Mouse (Mus musculus): ENCODE data around the gene Vars. TPM values are rescaled to one million over a fixed set of nuclear protein-coding genes. Genes with fewer than 3 reads are reported as not detected.

Vars gene
- polyA plus RNA-seq, 1 experiment from 2014 or later: 51.4 TPM

DNA sequence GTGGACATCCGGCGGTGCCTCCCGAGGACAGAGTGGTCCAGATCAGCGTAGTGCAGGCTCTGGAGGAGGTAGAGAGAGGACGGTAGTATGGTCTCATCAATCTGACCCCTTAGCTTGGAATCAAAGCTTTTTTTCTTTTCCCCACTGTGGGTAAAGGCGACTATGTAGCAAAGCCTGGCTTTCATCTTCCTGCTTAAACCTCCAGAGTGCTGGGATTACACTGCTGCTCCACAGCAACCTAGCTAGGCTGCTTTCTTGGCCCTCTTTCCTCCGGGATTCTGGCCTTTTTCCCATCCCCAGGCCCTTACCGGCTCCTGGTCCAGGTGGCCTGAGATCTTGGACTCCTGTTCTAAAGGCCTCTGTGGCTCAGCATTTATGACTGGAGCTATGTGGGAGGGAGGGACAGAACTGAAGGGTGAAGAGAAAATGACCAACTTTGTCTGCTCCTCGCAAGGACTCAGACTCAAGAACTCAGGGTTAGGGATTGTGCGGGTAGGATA is 63.6 kb downstream of the Vars start:
- peaks cover 22% of the 10 kb centered on the region for H3K4me1 ChIP-seq (ENCODE audit: control insufficient read depth, insufficient read depth, low read length)
- no peak overlapping the region for H3K4me3 ChIP-seq (ENCODE audit: low read depth, low read length)
- no peak for ATAC-seq (ENCODE audit: low read depth)
- peaks cover 9% of the 10 kb centered on the region for H3K36me3 ChIP-seq (ENCODE audit: control insufficient read depth, insufficient read depth, low read length)
- no peak overlapping the region for H3K27ac ChIP-seq (ENCODE audit: low read depth, low read length)
- no peaks in the 10 kb centered on the region for H3K9me3 ChIP-seq (ENCODE audit: control insufficient read depth, low read length)
- 42% methylated on average over 10 of the region's 10 CpGs for WGBS
- H3K4me2 ChIP-seq (ENCODE audit: low read depth, low read length): peak overlapping the region; percentile 40; the same call in 1 of the 2 replicates
- 0 out of 2 replicates have a peak, but pooled peaks cover 6% of the 10 kb centered on the region for H3K27me3 ChIP-seq (ENCODE audit: control insufficient read depth, insufficient read depth, low read length)
- H3K9ac ChIP-seq (replicated peaks; ENCODE audit: low read depth, low read length): no peak overlapping the region

DNA sequence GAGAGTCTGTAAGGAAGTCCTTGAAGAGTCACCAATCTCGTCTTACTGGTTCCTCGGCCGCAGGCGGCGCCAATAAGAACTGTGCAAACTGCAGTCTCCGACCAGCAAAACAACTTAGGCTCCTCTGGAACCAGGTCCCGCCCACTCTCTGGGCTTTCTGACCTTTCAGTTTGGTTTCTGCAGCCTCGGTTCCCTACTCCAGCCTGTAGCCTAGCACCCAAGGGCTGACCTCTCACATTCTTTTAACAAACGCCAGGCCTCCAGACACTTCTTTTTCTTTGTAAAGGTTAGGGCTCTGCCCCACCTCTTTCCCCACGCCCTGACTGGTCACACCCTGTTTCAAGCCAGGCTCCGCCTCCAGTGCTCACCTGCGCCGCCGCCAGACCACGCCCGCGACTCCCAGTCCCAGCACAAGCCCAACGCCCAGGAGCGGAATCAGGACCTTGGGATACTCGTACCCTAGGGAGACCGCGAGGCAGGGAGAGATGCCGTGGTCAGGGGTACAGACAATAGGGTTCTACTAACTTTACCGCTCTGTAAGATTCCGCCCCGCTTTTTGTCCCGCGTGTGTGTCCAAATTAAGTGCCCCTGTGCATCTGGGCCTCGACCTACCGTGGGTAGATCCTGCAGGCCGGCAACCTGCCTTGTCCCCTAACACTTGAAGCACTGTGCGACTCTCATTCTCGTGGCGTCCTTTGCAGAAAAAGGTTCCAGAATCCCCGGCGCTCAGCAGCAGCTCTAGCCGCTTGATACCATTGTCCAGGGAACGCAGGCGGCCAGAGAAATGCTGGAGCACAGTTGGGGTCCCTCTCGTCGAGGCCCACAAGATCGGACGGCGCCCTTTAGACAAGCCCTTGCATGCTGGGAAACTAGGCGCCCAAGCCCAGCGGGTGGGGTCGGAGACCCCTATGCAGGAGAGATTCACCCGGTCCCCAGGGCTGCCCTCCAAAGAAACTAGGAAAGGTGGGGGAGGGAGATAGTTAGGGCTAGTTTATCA is 64.5 kb downstream of the Vars start, which contains the start of gene Ly6g6c:
Ly6g6c (plus strand) TSS at position 438 of the 997 bp plus-strand sequence.
- peak within 1 kb of the TSS; percentile 40 for H3K4me2 ChIP-seq (ENCODE audit: low read depth, low read length)
- H3K36me3 ChIP-seq (ENCODE audit: control insufficient read depth, insufficient read depth, low read length): peaks cover 9% of the 10 kb centered on the region
- WGBS: 2% methylated on average over 48 of the region's 48 CpGs
- no peak within 1 kb of the TSS for H3K9ac ChIP-seq (replicated peaks; ENCODE audit: low read depth, low read length)
- 0 out of 2 replicates have a peak, but pooled peaks cover 6% of the 10 kb centered on the region for H3K27me3 ChIP-seq (ENCODE audit: control insufficient read depth, insufficient read depth, low read length)
- no peaks in the 10 kb centered on the region for H3K9me3 ChIP-seq (ENCODE audit: control insufficient read depth, low read length)
- H3K4me3 ChIP-seq (ENCODE audit: low read depth, low read length): 0 out of 2 replicates have a peak within 1 kb of the TSS, but pooled peaks have one; percentile 1
- ATAC-seq (ENCODE audit: low read depth): peak; percentile 30; the same call in 1 of the 2 replicates
- no peak within 1 kb of the TSS for H3K27ac ChIP-seq (ENCODE audit: low read depth, low read length)
- peaks cover 16% of the 10 kb centered on the region for H3K4me1 ChIP-seq (ENCODE audit: control insufficient read depth, insufficient read depth, low read length)

Other genes starting within 250 kb of the Vars start
- gene Cyp21a1, start 196.4 kb upstream of the Vars start, polyA plus RNA-seq (2014; fragmentation: Nextera tagmentation; extraction: Ambion mirVana): not detected in 2 replicates
- 30.5 and 37.7 TPM in 2 replicates for gene Stk19, start 164.0 kb upstream of the Vars start, polyA plus RNA-seq (2014; fragmentation: Nextera tagmentation; extraction: Ambion mirVana)
- gene Dxo, start 164.0 kb upstream of the Vars start, polyA plus RNA-seq (2014; fragmentation: Nextera tagmentation; extraction: Ambion mirVana): 59.4 and 67.7 TPM in 2 replicates
- gene Skiv2l, start 150.8 kb upstream of the Vars start, polyA plus RNA-seq (2014; fragmentation: Nextera tagmentation; extraction: Ambion mirVana): 46.2 and 57.7 TPM in 2 replicates
- gene Nelfe, start 150.6 kb upstream of the Vars start, polyA plus RNA-seq (2014; fragmentation: Nextera tagmentation; extraction: Ambion mirVana): 78.3 and 78.9 TPM in 2 replicates
- 1.3 and 2.0 TPM in 2 replicates for gene Cfb, start 138.5 kb upstream of the Vars start, polyA plus RNA-seq (2014; fragmentation: Nextera tagmentation; extraction: Ambion mirVana)
- gene Zbtb12, start 121.5 kb upstream of the Vars start, polyA plus RNA-seq (2014; fragmentation: Nextera tagmentation; extraction: Ambion mirVana): 2.2 and 2.3 TPM in 2 replicates
- not detected in 2 replicates for gene Gm20547, start 118.9 kb upstream of the Vars start, polyA plus RNA-seq (2014; fragmentation: Nextera tagmentation; extraction: Ambion mirVana)
- 1.5 and 2.1 TPM in 2 replicates for gene C2, start 102.7 kb upstream of the Vars start, polyA plus RNA-seq (2014; fragmentation: Nextera tagmentation; extraction: Ambion mirVana)
- 78.1 and 86.8 TPM in 2 replicates for gene Ehmt2, start 102.5 kb upstream of the Vars start, polyA plus RNA-seq (2014; fragmentation: Nextera tagmentation; extraction: Ambion mirVana)
- not detected in 2 replicates for gene Slc44a4, start 86.5 kb upstream of the Vars start, polyA plus RNA-seq (2014; fragmentation: Nextera tagmentation; extraction: Ambion mirVana)
- gene Neu1, start 69.7 kb upstream of the Vars start, polyA plus RNA-seq (2014; fragmentation: Nextera tagmentation; extraction: Ambion mirVana): 27.4 and 30.1 TPM in 2 replicates
- 0.27 and 0.35 TPM in 2 replicates for gene Hspa1b, start 41.7 kb upstream of the Vars start, polyA plus RNA-seq (2014; fragmentation: Nextera tagmentation; extraction: Ambion mirVana)
- gene Gm20481, start 31.1 kb upstream of the Vars start, polyA plus RNA-seq (2014; fragmentation: Nextera tagmentation; extraction: Ambion mirVana): not detected in 2 replicates
- 7.0 and 7.6 TPM in 2 replicates for gene Hspa1a, start 28.8 kb upstream of the Vars start, polyA plus RNA-seq (2014; fragmentation: Nextera tagmentation; extraction: Ambion mirVana)
- 1.6 and 2.8 TPM in 2 replicates for gene Hspa1l, start 28.3 kb upstream of the Vars start, polyA plus RNA-seq (2014; fragmentation: Nextera tagmentation; extraction: Ambion mirVana)
- 89.1 and 89.5 TPM in 2 replicates for gene Lsm2, start 19.1 kb upstream of the Vars start, polyA plus RNA-seq (2014; fragmentation: Nextera tagmentation; extraction: Ambion mirVana)
- gene Vwa7, start 15.6 kb downstream of the Vars start, polyA plus RNA-seq (2014; fragmentation: Nextera tagmentation; extraction: Ambion mirVana): 0.11 and 0.15 TPM in 2 replicates
- 2.1 and 2.2 TPM in 2 replicates for gene Sapcd1, start 27.0 kb downstream of the Vars start, polyA plus RNA-seq (2014; fragmentation: Nextera tagmentation; extraction: Ambion mirVana)
- gene Msh5, start 45.8 kb downstream of the Vars start, polyA plus RNA-seq (2014; fragmentation: Nextera tagmentation; extraction: Ambion mirVana): 1.9 and 2.2 TPM in 2 replicates
- 13.3 and 37.0 TPM in 2 replicates for gene Clic1, start 49.0 kb downstream of the Vars start, polyA plus RNA-seq (2014; fragmentation: Nextera tagmentation; extraction: Ambion mirVana)
- gene Ddah2, start 58.0 kb downstream of the Vars start, polyA plus RNA-seq (2014; fragmentation: Nextera tagmentation; extraction: Ambion mirVana): 269 and 303 TPM in 2 replicates
- not detected in 2 replicates for gene Ly6g6c, start 64.4 kb downstream of the Vars start, polyA plus RNA-seq (2014; fragmentation: Nextera tagmentation; extraction: Ambion mirVana)
- gene Mpig6b, start 65.2 kb downstream of the Vars start, polyA plus RNA-seq (2014; fragmentation: Nextera tagmentation; extraction: Ambion mirVana): 0.12 and 0.15 TPM in 2 replicates
- gene Ly6g6e, start 75.9 kb downstream of the Vars start, polyA plus RNA-seq (2014; fragmentation: Nextera tagmentation; extraction: Ambion mirVana): 0.46 and 0.66 TPM in 2 replicates
- 0.84 and 1.8 TPM in 2 replicates for gene Ly6g6d, start 77.1 kb downstream of the Vars start, polyA plus RNA-seq (2014; fragmentation: Nextera tagmentation; extraction: Ambion mirVana)
- gene Ly6g6f, start 84.6 kb downstream of the Vars start, polyA plus RNA-seq (2014; fragmentation: Nextera tagmentation; extraction: Ambion mirVana): 0.23 TPM in 1 of 2 replicates, not detected in the other
- 82.3 and 92.5 TPM in 2 replicates for gene Abhd16a, start 88.3 kb downstream of the Vars start, polyA plus RNA-seq (2014; fragmentation: Nextera tagmentation; extraction: Ambion mirVana)
- not detected in 2 replicates for gene Ly6g5c, start 107.3 kb downstream of the Vars start, polyA plus RNA-seq (2014; fragmentation: Nextera tagmentation; extraction: Ambion mirVana)
- 0.52 and 0.92 TPM in 2 replicates for gene Ly6g5b, start 114.4 kb downstream of the Vars start, polyA plus RNA-seq (2014; fragmentation: Nextera tagmentation; extraction: Ambion mirVana)
- 22.2 and 23.7 TPM in 2 replicates for gene Gpank1, start 120.5 kb downstream of the Vars start, polyA plus RNA-seq (2014; fragmentation: Nextera tagmentation; extraction: Ambion mirVana)
- 361 and 363 TPM in 2 replicates for gene Csnk2b, start 121.1 kb downstream of the Vars start, polyA plus RNA-seq (2014; fragmentation: Nextera tagmentation; extraction: Ambion mirVana)
- gene D17H6S53E, start 125.4 kb downstream of the Vars start, polyA plus RNA-seq (2014; fragmentation: Nextera tagmentation; extraction: Ambion mirVana): 8.1 and 9.7 TPM in 2 replicates
- 0.75 and 0.89 TPM in 2 replicates for gene Apom, start 131.1 kb downstream of the Vars start, polyA plus RNA-seq (2014; fragmentation: Nextera tagmentation; extraction: Ambion mirVana)
- 88.3 and 102 TPM in 2 replicates for gene Bag6, start 134.2 kb downstream of the Vars start, polyA plus RNA-seq (2014; fragmentation: Nextera tagmentation; extraction: Ambion mirVana)
- 181 and 195 TPM in 2 replicates for gene Prrc2a, start 163.9 kb downstream of the Vars start, polyA plus RNA-seq (2014; fragmentation: Nextera tagmentation; extraction: Ambion mirVana)
- gene Aif1, start 175.1 kb downstream of the Vars start, polyA plus RNA-seq (2014; fragmentation: Nextera tagmentation; extraction: Ambion mirVana): 6.7 and 10.7 TPM in 2 replicates
- 3.7 and 8.8 TPM in 2 replicates for gene Lst1, start 187.5 kb downstream of the Vars start, polyA plus RNA-seq (2014; fragmentation: Nextera tagmentation; extraction: Ambion mirVana)
- 0.31 and 0.62 TPM in 2 replicates for gene Ltb, start 193.5 kb downstream of the Vars start, polyA plus RNA-seq (2014; fragmentation: Nextera tagmentation; extraction: Ambion mirVana)
- not detected in 2 replicates for gene Tnf, start 201.0 kb downstream of the Vars start, polyA plus RNA-seq (2014; fragmentation: Nextera tagmentation; extraction: Ambion mirVana)
- 0.24 and 0.26 TPM in 2 replicates for gene Lta, start 204.4 kb downstream of the Vars start, polyA plus RNA-seq (2014; fragmentation: Nextera tagmentation; extraction: Ambion mirVana)
- gene Gm16181, start 219.8 kb downstream of the Vars start, polyA plus RNA-seq (2014; fragmentation: Nextera tagmentation; extraction: Ambion mirVana): 0.44 TPM in 1 of 2 replicates, not detected in the other
- gene Atp6v1g2, start 232.7 kb downstream of the Vars start, polyA plus RNA-seq (2014; fragmentation: Nextera tagmentation; extraction: Ambion mirVana): 118 and 154 TPM in 2 replicates
- gene Nfkbil1, start 234.8 kb downstream of the Vars start, polyA plus RNA-seq (2014; fragmentation: Nextera tagmentation; extraction: Ambion mirVana): 3.4 and 4.3 TPM in 2 replicates
- gene Ddx39b, start 240.8 kb downstream of the Vars start, polyA plus RNA-seq (2014; fragmentation: Nextera tagmentation; extraction: Ambion mirVana): 373 and 383 TPM in 2 replicates

Measured in neural tube, embryonic 14.5 days (tissue).